Mouse (Mus musculus) MN1 (cell line): Measurements from ENCODE around the gene Dctd.

Source experiments
- DNase-seq: peaks from one replicate; pipeline ENCODE4 v3.0.0-alpha.2; 2016; ENCODE audit warnings: low spot score

Gene Dctd

DNA sequence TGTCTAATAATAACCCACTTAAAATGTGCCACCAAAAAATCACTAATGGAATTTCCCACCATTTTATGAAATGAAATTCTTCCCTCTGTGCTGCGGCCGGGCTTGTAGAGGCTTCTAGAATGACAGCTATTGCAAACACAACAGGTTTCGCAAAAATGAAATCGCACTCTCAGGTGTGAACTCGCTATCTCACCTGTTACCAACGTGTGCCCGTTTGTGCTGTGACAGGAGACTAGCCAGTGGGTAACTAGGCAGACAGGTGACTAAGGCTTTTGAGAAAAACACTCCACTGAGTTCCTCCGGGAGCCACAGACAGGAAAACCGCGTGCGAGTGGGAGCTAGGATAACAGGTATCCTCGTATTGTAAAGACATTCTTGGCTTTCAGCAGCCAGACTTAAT is at the start of gene Dctd:
Dctd (plus strand) TSS at position 301 of the 400 bp plus-strand sequence.
- DNase-seq = no peak

DNA sequence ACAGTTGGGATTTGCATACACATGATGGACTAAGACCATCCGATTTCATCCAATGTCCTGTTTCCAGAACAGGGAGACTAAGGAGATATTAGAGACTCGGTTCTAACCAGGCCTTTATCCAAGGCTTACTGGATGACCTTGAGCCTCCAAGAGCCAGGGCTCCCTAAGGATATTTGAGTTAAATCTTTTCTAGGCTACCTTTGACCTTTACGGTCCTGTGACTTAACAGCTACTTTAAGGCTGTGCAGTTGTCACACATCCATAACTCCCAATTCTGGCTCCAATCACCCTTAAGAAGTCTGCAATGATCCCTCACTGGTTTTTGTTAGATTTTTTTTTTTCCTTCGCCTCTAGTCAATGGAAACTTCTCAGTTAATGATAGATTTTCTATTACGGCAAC is 45.3 kb upstream of the Dctd start:
- no peak for DNase-seq

DNA sequence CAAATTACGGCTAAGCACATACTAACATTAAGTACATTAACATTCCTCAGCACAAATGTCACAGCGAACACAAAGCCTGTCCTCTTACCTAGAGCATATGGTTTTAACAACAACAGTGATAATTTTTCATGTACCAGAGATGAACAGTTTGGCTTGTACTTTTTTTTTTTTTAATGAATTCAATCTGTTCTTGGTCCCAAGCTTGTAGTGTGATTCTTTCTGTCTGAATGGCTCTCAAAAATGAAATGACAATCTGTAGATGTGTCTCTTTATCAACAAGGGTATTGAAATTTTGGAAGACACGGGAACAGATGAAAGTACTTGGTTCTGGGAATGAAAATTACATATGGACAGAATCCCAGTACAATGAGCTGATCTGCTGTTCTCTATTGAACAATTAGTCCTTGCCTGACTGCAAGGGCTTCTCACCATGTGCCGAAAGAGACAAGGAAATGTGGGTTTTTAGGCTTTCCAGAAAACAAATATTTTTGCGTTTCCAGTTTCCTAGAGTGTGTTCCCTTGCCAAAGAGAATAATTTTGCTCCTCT is 35.3 kb upstream of the Dctd start:
- no peak for DNase-seq

DNA sequence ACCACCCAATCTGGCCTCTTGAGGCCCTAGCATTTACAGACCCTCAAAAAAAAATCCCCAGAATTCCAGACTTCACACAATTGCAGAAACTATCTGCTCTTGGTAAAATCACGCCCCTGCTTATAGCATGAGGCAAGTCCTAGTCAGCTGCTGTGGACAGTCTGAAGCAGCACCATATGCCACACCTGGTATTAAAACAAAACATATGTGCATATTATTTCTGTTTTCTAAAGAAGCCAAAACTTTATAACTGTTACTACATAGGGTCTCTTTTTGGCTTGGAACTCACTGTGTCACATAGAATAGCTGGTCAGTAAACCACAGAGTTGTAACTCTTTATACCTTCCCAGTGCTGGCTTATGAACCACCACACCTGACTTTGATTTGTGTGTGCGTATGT is 24.7 kb upstream of the Dctd start:
- no peak for DNase-seq

DNA sequence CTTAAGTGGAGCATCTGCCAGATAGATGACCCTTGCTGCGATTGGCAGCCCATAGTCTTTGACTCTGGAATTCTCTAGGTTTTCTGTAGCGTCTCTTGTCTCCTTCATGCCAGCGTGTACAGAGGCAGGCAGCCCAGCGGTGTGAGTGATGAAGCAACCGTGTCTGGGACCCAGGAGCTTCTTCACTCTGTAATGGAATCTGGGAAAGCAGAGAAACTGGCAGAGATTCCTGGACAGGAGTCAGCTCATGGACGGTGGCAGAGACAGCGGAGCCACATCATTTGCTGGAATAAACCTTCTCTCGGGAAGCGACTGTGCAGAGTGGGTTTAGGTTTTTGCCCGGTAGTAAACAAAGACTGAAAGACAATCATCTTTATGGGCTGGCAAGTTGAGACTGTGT is 16.5 kb upstream of the Dctd start:
- no peak for DNase-seq

DNA sequence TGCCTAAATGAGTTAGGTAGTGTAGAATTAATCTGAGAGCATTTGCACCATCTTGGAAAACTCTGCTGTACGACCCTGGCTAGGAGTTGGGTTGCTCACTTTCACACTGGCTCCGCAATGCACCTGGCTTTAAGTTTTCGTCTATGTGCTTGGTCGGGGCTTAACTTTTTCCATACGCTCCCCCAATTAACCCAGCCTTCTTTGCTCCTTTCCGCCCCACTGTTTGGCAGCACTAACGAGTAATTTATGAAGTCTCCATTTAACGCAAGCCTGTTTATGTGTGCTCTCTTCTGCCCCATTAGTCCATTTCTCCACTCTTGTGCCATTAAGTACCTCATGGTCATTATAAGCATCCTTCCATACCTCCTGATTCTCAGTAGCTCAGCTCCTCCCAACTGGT is 8.2 kb upstream of the Dctd start:
- no peak for DNase-seq

DNA sequence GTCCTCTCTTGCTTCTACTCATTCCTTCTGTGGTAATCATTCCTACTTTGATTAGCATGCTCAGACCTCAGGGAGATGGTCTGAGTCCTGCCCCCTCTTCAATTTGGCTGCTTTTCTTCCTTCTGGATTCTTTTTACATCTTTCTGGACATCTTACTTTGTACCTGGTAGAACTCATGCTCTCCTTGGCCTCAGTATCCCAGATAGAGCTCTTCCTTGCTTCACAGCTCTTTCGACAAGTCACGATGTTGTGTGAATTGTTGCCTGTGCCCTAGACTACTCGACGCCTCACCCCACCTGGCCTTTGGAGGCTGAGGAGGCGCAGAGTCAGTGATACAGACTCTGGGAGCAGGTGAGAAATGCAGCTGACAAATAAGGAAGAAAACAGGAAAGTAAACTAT is 3.5 kb upstream of the Dctd start:
- no peak for DNase-seq

DNA sequence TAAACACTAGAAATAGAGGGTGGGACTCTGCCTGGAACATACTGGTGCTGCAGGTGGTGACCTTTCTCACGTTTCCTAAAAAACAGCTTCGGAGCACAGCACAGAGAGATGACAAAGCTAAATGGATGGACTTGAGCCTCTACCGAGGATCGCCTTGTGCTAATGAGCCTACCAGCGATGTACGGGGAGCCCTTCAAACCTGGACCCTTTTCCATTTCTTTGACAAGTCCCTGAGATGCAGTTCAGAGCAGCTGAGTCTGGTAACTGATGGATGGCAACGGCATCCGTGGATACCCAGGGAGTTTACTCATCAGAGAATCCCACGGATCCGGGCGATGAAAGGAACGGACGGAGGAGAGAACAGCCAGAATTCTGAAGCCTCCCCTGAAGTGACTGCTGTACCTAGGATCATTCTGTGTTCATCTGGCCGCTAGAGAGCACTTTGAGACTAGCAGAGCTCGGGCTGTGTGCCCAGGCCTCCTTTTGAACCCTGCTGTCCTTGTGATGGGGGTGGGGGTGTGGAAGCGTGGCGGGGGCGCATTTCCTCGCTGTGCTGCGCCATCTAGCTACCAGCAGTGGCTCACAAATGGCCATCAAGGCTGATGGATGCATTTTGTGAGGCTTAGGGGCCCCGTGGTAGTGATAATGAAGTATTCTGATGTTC is 1.6 kb upstream of the Dctd start:
- peak; percentile 82 for DNase-seq

DNA sequence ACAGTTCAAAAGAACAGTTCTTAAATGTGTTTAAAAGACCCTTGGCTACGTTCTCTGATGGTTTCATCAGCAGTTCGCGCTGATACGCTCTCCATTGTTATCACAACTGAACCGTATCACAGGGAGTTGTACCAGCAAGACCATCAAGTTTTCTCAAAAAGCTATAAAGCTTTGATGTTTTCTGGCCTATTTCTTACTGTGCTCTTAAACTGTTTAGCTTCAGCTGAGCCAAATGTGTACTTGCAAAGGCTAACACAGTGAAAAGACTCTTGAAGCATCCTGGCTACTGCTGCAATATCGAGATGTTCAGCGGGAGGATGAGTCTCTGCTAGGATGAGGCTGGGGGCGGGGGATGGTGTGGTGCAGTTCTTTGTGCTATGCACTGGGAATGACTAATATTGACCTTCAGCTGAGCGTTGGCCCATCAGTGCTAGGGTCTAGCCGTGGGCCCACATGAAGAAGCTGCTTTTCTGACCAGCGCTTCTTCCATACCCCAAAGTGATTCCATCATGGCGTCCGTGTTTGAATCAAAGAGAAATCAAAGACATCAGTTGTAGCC is 732 bp upstream of the Dctd start:
- DNase-seq = peak; percentile 36

DNA sequence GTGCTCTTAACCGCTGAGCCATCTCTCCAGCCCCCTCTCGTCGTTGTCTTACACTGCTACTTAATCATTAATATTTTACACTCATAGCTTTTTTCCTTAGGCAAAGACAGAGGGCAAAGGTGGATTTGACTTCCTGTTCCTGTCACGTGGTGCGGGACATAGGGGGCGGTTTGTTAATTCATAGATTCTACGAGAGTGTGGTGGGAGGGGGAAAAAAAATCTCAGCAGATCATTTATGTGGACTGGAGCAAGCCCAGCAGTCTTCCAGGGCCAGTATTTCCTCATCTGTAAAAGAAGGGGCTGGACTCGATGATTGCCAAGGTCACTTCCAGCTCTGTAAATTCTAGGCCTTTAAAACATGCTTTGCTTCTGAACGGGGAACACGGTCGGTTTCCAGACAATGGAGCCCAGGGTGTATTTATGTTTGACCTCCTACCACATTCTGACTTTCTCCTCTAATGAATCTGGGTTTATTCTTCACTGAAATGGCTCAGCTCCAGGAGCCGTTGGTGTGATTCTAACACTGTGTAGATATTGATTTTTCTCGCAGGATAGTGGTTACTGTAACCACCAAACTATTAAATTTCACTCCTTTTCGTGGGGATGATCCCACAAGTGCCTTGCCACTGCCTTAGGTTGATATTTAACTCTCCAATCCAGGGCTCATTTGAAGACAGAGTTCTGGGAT is 1.4 kb downstream of the Dctd start:
- DNase-seq = no peak

DNA sequence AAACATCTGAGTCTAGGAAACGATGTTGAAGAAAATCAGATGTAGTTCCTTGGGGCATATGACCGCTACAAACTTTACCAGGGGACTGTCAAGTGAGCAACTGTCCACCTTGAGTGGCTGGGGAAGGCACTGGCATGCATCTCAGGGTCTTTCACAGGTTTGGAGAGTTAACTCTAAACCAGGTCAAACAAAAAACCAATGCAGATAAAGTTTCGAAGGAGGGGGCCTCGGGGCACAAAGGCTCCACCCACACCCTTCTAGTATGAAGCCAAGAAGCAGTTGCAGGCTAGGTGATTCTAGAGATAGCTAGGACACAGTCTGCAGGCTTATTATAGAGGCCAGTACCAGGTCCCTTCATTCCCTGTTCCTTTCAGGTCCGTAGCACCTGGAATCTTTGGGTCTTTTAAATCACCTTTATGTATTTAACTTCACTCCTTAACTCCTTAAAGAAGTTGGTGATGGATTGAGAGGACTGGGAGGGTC is 10.5 kb downstream of the Dctd start:
- no peak for DNase-seq

DNA sequence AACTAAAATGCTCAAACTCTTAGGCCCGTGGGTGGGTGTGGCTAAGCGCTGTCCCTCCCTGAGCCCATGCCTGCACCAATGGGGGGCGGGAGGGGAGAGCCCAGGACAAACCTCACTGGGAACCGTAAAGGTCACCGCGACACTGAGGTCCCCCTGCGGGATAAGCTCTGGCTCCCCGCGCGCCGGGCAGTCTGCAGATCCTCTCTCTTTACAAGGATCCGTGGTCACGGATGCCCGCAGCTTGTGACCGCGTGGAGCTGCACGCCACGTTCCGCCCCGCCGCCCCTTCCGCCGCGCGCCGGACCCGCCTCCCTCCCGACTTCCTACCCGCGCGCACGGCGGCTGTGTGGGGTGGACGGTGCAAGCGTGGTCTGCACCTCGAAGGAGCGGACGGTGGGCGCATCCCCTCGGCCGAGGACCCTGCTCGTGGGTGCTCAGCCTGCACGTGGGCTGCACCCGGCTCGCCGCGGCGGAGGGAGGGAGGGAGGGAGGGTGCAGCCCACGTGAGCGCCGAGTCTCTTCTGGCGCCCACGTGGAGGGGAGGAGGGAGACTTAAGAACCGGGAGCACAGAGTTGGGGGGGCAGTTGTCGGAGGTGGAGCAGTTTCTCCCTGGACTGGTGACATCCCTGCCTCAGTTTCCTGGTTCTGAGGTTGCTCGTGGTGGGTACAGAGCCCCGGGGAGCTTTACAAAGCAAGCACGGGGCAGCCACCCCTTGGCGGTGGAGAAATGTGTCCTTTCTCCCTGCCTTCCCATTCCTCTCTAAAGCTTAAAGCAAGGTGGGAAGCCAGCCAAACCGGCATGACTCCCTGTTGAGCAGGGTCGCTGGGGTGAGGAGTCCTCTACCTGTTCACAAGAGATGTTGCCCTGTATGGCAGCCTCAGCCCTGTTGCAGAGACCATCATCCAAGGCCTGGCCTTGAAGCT is 11.2 kb downstream of the Dctd start:
- peak; percentile 77 for DNase-seq

DNA sequence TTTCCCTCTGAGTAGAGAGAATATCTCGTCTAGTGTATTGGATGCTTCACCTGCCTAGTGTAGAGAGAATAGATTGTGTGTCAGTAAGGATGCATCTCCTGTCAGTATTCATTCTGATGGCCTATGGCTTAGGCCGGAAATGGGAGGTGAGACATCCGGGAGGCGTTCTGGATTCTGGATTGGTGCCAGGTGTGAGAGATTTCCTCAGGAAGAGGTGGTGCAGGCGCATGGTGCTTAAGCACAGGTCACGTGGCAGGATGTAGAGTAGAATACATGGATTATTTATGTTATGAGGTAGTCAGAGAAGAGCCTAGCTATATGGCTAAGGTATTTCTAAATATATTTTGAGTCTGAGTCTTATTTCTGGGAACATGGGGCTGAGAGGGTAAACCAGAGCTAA is 15.7 kb downstream of the Dctd start:
- DNase-seq = no peak

DNA sequence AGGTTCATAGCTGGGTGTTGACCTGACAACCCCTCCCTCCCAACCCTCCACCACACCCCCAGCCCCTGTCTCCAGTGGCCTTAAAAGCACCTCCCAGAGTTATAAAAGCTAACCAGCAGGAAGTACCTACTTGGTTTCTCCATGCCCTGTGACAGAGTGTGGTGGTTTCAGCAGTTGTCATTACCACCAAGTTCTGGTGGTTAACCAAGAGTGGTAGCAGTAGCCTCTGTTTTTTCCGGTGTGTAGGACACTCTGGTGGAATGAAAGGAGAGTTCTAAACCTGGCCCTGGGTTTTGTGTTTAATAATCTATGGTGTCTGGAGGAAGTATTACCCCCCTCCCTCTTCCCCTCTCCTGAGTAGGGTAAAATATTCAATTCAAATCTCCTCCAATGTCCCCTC is 24.1 kb downstream of the Dctd start:
- DNase-seq = no peak

DNA sequence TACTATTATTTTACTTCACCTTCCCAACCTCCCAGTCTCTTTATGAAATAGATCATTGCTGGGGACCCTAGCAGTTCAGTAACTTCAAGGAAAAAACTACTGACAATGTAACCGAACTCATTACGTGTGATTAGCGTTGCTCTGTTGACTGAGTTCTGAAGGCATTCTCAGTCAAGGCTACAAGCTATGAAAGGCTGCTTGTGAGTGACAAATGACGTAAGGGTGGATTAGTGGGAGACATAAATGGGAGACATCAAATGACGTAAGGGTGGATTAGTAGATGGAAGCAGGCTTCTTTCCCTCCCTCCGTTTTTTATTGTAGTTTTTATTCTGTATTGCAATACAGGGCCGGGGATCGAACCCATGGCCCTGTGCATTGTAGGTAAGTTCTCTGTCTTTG is 26.0 kb downstream of the Dctd start:
- no peak for DNase-seq

DNA sequence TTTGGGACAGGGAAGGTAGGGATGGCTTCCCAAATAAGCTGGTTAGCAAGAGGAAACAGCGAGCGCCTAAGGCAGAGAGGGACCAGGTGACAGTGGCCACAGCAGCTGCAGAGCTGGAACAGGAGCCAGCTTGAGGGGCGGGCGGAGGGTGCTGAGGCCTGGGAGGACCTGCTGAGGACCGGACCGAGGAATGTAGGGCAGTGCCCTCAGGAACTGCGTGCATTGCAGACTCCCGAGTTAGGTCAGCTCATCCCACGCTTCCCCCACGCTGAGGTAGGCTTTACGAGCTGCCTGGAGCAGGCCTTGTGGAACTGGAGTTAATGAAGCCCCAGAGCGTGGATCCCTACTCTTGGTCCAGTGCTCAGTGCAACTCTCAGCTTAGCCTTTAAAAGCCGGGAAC is 28.1 kb downstream of the Dctd start:
- no peak for DNase-seq

DNA sequence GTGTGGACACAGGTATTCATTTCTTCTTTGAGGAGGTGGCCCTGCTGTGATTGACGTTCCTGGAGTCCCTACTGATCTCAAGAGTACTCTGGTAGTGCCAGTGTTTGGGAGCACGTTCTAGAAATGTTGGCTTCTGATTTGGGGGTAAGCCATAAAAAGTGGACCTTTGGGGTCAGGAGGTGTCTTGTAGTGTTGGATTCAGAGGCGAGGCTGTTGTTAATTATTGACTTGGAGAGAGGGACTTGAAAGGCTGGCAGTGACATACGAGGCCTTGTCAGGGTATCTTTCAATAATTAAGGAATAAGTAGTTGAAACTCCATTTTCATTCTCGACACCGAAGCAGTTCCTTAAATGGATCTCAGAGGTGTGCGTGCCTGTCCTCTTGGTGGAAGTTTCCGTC is 31.4 kb downstream of the Dctd start:
- DNase-seq = no peak

DNA sequence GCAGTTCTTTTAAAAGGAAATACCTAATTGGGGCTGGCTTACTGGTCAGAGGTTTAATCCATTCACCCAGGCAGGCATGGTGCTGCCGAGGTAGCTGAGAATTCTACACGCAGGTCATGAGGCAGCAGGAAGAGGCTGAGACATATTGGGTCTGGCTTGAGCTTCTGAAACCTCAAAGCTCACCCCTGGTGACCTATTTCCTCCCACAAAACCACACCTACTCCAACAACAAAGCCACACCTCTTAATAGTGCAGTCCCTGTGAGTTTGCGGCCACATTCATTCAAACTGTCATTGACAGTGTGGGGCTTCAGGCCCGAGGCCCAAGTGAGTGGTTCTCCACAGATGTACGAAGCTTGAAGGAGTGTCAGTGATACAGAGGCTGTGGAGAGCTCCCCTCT is 34.4 kb downstream of the Dctd start:
- no peak for DNase-seq

DNA sequence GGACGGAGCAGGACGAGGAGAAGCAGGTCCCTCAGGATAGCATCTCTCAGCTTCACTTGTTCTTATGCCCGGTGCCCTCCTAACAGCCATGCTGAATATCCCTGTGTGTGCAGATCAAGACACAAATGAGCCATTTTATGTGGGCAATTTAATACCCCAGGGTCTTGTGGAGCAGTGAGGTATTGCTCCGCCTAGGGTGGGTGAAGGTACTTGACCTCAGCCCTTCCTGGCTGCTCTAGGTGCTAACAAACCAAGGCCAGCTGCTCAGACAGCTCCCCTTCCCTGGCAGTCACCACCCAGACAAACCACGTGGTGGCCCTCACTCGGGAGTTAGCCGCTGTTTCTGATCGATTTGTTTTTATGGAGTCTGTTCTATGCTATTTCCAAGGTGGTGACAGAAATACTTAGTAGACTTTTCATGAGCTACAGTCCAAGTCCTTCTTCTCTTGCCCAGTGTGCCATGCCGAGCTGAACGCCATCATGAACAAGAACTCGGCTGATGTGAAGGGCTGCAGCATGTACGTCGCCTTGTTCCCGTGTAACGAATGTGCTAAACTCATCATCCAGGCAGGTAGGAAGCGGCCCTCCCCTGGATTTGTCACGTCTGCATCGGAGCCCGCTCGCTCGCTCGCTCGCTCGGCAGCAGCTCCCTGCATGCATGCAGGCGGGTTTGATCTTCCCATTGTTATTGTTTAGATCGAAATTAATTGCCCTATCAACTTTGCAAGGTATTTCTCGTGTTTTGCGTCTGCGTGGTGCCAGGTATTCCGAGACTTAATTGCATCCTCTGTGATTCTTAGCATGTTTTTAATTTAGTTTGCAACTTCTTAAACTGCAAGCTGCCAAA is 38.1 kb downstream of the Dctd start:
- DNase-seq = no peak

DNA sequence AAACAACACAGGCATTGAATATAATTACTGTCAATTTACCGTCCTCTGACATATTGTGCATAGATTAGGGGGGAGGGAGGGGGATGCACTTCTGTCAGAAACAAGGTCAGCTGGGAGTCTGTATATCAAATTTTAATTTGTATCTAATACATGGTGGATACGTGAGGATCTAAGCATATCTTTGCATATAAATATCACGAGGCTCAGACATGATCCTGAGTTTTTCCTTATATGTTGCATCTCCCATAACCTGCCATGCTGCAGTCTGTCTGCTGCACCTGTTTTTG is 38.7 kb downstream of the Dctd start:
- DNase-seq = no peak

DNA sequence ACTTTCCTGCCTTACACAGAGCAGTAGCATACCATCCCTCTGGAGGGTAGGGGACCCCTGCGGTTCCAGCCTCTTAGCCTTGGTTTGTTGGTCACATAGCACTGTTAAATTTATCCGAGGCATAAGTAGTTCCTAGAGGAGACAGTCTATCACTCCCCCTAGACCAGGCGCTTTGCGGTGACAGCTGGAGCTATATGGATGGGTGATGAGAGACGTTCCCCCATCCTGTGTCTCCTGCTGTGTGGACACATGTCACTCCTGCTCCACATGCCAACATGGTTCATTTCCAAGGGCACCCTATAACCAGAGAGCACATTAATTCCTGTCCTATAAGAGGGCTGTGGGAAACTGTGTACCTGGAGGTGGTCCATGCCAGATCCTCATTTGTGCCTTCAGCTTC is 42.1 kb downstream of the Dctd start:
- no peak for DNase-seq

DNA sequence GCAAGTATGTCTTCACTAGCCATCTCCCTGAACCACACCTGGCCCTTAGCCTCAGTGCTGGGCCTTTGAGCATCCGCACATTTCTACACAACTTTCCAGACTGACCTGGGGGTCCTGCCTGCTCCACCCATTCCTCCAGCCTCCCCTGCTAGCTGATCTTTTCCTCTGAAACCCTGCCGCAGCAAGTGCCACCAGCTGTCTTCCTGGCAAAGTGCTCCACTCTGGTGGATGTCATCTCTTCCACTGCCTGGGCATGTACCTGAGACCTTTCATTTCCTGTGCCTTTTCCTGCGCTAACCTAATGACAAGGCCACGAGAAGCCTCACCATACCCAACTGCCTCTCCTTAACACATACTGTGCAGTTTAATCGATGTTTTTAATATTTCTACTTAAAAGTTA is 46.9 kb downstream of the Dctd start:
- no peak for DNase-seq
